Mouse (Mus musculus) c-Kit-positive CD71-negative TER-119-negative erythroid progenitor cells, embryonic 14.5 days (primary cell): ENCODE results near the gene Hal.
"Not testable (repeated sequence)": the region's sequence is repeated elsewhere in the genome, so short reads cannot be mapped to it uniquely, and the experiment has no call there.

Experiments
- DNase-seq: peaks from one replicate; pipeline ENCODE4 v3.0.0-alpha.2; 2013; ENCODE audit warnings: low read depth

Hal gene

DNA sequence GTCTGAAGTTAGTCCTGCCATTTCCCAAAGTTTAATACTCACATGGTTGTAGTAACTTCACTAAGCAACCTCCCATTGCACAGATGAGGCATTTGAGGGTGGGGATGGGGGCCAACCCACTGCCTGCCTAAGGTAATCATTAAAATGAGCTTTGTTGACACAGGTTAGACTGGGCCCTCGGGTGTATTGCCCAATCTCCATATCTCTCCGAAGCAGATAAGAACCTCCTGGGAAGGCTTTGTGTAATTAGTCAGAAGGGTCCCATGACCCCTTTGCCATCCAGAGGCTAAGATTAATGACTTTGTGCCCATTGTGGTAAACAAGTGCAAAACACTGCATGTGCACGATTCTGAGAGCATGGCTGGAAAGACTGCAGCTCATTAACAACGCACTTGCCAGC is 29.2 kb downstream of the Hal start:
- DNase-seq: no peak

DNA sequence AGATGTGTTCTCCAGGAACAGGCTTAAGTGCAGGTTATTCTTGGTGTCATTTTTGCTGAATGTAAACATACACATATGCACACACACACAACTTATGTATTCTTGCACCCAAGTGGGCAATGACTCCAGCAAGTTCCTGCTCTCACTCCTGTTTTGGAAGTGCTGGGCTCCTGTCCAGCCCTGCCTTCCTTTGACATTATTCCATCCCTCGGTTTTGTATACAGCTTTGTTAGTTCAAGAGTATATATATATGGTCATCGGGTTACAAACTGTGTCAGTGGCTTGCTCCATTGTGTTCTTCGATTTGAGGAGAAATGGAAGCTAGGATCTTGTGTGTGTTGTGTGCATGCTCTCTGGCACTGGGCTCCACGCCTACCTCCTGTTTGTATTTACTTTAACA is 29.6 kb downstream of the Hal start:
- DNase-seq: no peak

DNA sequence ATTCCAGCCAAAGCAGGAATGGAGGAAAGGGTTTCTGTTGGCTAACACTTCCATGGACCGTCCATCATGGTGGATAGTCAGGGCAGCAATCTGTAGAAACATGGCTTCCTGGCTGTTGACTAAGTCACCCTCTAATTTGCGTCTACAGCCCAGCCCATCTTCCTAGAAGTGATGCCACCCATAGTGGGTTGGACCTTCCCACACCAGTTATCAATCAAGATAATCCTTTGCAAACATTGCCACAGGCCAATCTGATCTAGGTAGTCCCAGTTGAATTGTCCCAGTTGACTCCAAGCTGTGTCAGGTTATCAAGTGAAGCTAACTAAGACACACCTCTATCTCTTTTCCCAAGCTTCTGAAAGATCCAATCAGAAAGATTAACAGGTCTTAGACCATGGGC is 30.1 kb downstream of the Hal start:
- no peak for DNase-seq

DNA sequence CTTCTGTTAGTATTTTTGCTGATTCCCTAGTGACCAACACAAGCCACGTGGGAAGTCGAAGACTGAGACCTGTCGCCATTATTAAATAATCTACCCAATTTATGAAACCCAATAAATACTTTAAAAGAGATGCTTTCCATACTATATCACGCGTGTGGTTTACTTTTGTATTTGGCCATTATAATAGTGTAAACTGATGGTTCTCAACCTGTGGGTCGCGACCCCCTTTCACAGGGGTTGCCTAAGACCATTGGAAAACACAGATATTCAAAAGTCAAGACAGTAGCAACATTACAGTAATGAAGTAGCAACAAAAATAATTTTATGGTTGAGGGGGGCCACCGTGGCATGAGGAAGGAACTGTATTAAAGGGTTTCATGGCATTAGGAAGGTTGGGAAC is 30.6 kb downstream of the Hal start:
- no peak for DNase-seq

DNA sequence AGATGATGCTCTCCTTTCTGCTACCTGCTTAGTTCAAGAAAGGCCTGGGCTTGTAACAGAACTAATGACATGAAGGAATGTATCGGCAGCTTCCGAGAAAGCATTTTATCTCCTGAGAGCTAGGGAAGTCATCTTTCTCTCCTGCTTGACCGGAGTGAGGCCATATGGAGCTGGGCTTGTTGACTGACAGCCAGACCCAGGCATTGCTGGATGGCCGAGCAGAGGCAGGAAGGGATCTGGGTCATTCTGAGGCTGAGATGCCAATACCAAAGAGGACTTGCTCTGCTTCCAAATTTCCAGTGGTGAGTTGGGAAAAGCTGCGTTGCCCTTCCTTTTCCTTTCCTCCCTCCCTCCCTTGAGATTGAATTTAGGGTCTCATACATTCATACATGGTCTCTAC is 31.2 kb downstream of the Hal start:
- DNase-seq: no peak

DNA sequence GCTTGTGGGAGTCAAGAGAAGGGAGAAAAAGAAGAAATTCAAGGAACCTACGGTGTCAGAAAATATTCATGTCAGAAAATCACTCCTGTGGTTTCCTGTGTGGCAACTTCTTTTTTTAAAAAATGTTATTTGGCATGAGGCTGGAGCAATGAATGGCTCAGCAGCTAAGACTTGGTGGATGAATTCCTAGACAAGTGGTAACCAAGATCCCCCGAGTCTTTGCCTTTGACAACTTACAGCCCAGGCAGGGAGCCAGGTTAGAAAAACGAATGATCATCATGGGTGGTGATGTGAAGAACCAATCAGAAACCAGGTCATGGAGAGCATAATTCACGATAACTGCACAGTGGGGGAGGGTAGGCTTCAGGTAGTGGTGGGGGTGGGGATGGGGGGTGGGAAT is 32.4 kb downstream of the Hal start:
- no peak for DNase-seq

DNA sequence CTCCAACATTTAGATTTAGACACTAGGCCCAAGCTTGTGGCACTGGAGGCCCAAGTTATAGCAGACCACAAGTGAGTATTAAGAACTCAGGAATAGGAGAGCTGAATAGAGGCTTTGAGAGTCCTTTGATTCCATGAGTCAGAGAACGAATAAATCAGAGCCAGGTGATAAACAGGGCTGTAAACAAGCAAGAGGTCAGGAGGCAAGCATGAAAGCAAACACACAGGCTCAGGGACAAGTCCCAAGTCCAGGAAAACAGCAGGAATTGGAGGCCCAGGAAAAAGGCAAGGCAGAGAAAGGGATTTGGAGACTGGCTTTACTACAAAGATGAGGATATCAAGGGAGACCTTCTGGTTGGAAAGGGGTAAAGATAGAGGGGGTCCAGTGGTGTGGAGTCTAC is 36.8 kb downstream of the Hal start:
- no peak for DNase-seq

DNA sequence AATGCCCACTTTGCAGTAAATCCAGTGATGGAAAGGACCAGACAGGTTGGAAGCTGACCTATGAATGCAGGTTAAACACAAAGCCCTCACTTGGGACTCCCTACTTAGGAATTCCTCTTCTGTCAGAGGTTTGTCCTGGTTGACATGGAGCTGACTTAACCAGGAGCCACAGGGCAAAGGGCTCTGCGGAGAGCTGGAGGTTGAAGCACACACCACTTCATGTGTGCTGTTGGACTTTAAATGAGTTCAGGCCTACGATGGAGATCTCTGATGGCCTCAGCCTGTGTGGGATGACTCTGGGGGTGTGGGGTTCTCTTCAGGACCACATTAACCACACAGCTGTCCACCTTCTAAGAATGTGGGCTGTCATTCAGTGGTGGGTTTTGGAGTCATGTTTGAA is 49.7 kb downstream of the Hal start:
- DNase-seq: no peak

DNA sequence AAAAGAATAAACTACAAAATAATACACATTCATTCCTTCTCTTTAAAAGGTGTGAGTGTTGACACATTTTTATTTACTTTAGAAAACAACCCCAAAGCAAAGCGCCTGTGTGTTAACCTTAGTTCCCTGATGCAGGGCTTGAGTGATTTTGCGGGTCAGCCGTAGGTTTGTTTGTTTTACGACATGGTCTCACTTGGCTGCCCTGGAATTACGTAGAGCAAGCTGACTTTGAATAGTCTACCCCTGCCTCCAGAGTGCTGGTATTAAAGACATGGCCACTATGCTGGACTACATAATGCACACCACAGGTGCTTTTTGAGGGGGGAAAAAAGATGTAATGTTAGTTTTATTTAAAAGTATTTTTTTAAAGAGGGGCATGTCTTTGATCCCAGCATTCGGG is 50.2 kb downstream of the Hal start:
- DNase-seq: no peak

DNA sequence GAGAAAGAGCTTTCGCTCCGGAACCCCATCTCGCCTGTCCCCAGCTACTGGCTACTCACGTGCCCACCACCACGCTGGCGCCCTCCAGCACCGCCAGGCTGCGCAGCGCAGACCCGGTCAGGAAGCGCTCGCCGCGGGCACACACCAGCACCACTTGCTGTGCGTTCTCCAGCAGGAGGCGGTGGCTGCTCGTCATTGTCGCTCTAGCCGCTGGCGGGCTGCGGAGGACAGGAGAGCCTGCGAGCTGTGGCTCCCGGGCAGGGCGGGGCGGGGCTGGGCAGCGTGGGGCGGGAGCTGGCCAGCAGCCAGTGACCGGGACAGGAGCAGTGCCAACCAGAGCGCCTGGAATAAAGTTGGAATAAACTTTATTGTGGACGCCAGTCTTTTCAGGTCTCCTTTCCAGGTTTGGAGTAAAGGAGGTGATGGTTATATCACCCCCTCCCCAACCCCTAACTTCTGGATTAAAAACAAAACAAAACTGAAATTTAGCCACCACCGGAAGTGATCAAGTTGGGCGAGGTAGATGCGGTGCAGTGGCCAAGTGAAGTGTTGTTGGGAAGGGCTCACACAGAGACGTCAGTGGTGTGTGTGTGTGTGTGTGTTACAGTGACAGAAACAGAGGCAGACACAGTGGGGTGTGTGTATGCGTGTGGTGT is 51.3 kb downstream of the Hal start, which contains the start of gene Amdhd1:
Gene Amdhd1, minus strand, starts transcription at position 259 of the 656 bp plus-strand sequence.
- peak; percentile 70 for DNase-seq

DNA sequence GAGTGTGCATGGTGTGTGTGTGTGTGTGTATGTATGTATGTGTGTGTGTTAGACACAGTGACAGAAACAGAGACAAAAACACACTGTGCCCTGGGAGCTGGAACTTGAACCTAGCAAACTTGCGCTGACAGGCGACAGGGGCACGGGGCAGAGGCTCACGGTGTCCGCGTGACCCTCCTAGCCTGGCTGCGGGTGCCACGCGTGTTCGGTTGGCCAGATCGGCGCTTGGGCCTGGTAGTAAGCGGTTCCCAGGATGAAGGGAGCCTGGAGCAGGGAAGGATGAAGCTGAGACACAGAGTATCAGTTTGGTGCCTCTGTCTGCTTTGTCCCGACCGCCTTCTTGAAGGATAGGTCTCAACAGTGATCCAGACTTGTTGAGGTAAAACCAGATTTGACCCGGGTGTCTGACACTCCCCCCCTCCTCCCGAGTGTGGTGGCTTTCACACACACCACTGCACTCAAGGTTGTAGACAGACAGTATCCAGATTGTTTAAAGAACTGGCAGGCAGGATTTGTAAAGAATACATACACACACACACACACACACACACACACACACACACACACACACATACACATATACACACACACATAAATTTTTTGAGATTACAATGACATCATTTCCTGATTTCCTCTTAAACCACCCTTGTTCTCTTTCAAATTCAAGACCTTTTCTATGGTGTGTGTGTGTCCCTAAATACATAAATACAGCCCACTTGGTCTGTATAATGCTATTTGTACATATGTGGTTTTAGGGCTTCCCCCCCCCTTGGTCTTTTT is 52.1 kb downstream of the Hal start, which contains the start of gene Ccdc38:
Gene Ccdc38, plus strand, starts transcription at position 202 of the 780 bp plus-strand sequence.
- no peak for DNase-seq

DNA sequence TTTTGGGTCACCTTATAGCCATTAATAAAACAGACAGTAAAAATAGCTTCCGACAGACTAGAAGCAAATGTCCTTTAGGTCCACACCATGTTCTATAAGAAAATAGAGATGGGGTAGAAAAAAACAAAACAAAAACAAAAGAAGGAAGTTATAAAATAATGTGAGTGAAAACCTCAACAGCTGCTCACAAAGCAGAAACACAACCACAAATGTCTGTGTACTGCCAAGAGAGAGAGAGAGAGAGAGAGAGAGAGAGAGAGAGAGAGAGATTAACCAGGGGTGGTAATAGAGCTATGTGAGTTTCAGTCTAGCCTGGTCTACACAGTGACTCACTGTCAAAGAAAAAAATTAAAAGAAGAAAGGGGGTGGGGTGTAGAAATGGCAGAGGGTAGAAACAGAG is 53.0 kb downstream of the Hal start:
- DNase-seq: no peak

DNA sequence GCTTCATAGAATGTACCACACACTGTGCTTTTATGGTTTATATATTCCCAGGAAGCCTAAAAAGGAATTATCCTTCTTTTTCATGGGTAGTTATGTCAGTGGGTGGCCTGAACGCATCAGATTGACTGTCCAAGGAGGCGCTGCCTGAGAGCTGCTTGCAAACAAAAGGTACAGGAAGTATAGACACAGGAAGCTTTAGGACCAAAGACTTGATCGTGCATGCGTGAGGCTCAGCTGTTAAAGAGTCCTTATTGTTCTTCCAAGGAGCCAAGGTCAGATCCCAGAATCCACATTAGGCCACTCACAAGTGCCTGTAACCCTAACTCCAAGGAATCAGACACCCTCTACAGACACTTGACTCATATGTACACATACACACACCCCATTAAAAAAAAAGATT is 53.8 kb downstream of the Hal start:
- DNase-seq: no peak

DNA sequence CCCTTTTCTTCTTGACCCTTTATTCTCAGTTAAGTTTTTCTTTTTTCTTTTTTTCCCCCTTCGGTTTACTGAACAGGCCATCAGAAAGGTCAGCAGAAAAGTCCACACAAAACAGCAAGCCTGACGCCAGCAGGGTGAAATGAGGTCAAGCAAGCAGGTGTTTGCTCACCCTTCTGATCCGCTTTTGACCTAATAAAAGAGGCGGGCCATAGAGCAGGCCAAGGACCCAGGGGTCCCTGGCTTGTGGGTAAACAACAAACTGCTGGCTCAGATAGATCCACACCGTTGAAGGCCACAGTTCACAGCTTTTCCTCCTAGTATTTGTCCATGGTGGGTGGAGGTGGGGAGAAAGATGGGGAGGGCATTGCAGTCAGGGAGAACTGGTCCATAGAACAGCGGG is 54.6 kb downstream of the Hal start:
- no peak for DNase-seq

DNA sequence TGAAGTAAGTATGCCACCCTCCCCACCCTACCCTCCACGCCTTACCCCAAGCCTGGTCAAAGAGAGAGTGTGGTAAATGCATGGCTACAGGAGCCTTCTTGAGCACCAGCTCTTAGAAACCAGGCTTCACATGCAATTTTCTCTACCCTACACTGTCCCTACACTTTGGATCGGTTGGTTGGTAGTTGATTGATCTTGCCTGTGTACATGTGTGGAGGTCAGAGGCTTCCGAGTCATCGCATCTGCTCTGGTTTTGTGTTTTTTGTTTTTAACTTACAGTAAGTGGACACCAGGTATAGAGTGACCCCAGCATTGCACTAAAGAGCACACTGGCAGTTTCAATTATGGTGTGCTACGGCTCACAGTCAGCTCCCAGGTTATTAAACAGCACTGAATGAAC is 55.6 kb downstream of the Hal start:
- no peak for DNase-seq

DNA sequence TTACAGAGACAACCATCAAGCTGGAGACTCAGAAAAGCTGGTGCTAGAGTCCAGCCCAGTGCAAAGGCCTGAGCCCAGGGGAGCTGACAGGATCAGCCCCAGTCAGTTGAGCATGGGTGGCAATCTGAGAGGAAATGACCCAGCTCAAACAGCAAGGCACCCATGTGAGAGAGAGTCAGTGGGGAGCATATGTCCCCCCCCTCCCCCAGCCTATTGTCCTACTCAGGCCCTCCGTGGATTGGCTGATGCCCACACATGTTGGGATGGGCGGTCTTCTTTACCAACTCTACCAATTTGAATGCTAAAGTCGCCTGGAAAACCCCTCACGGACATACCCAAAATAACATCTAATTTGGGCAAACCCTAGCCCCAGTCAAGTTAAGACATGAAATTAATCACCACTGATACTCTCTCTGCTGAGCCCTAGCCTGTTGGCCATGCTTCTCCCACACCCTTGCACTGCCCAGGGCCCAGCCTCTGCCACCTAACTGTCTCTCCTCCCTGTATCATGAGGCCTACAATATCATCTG is 59.2 kb downstream of the Hal start:
- DNase-seq: no peak

DNA sequence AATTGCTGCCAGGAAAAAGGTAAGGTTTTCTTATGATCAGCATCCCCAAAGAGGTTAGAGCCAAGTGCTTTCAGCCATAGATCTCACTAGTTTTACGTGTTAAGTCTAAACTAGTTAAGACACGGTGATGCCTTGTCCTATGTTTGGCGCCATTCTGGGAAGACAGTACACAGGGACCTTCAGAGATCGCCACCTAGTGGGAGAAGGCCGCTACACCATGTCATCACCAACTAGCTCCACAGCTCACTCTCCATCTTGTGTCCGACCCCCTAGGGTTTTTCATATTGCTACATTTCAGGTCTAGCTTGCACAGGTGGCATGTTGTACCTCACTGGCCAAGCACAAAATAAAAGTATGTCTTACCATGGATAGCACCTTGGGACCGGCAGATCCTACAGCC is 60.4 kb downstream of the Hal start:
- peak; percentile 67 for DNase-seq

DNA sequence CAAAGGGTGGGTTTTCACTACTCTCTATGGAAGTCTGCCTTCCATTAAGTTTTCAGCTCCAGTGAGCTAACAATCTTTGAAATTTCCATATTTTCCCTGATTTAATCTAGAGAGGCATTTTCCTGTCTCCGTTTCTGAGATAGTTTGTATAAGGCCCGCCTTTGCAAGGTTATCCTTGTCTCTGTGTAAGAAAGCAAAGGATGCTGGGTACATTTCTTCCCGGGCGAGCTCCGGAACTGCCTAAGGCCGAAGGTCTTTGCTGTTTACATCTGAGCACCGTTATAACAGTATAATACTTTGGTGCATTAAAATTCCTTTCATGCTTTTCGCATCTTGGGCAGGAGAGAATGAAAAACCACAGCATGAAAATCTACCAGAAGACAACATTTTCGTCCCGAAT is 61.3 kb downstream of the Hal start:
- DNase-seq: no peak

DNA sequence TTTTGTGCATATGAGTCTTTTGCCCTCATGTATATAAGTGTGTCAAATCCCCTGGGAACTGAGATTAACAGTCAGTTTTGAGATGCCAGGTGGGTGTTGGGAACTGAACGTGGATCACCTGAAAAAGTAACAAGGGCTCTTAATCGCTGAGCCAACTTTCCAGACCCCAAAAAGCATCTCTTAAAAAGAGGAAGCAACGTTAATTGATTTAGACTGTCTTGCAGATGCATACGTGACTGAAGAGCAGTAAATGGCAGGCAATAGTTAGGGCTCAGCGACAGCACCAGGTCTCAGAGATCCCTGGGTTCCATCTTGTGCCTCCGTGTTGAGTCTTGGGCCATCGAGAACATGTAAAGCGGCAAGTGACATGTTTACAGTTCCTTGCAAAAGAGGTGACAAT is 64.0 kb downstream of the Hal start:
- no peak for DNase-seq

DNA sequence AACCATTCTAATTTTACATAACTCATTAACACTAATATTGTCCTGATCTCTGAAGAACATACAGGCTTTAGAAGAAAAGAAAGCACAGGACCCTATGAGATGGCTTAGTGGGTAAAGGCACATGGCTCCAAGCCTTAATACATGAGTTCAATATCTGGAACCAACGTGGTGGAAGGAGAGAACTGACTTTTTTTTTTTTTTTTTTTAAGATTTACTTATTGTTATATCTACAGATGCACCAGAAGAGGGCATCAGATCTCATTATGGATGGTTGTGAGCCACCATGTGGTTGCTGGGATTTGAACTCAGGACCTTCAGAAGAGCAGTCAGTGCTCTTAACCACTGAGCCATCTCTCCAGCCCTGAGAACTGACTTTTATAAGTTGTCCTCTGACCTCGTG is 69.4 kb downstream of the Hal start:
- not testable (repeated sequence) for DNase-seq

DNA sequence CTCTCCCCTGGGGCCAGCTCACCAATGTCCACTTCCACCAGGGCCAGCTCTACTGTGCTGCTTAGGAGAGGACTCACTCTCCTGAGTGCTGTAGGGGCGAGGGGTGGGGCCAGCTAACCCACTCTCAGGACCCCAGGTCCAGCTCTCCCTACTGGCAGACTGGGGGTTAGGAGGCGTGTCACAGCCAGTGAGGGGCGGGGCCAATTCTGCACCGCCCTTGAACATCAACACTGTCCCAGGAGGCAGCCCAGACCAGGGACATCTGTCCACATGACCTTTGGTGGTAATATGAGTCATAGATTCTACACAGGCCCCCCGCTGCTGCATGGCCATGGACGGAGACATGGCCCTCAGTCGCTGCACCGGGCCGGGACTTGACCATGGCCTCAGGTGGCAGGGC is 71.2 kb downstream of the Hal start:
- DNase-seq: no peak

DNA sequence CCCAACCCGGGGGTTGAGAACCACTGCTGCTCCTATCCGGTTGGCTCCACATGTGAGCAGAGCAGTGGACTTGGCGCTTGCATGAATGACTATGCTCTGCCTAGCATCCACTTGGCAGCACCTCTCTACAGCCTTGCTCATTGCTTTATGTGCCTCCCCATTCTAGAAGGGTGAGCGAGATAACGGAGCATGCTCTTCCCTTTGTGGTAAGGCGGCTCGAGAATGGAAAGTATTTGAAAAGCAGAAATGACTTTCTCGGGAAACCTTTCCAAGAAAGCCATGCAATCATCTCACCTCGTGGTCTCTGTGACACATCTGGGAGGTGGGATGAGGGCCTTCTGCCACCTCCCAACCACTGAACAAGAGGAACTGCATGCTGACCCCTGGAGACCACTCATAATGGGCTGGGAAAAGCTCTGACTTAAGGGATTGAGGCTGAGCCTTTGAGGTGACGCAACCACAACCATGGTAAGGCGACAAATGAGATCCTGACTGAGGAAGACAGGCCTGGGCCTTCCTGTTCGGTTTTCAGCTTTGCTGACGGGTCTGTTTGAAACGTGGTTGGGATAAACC is 76.0 kb downstream of the Hal start:
- no peak for DNase-seq

DNA sequence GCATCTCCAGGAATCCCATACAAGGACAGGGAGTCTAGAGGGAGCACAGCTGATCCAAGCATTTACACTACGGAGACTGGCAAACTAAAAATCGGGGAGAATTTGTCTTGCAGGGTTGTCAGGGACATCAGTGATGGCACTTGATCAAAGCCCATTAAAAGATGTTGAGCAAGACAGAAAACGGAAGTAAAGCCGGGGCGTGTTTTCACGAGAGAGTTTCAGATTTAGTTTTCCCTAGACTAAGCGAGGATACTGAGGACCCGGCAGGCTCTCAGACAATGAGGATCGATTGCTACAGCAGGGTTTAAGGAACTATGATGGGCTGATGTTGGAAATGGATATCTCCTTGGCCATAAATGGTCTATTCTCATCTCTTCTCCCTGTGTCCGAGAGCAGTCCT is 78.5 kb downstream of the Hal start:
- DNase-seq: no peak
